Mouse (Mus musculus) c-Kit-positive CD71-positive TER-119-positive erythroid progenitor cells, embryonic 14.5 days (primary cell): ENCODE measurements around the gene Timp4.
"Not testable (repeated sequence)": the region's sequence is repeated elsewhere in the genome, so short reads cannot be mapped to it uniquely, and the experiment has no call there.

Experiments used
- DNase-seq: peaks from one replicate; pipeline ENCODE4 v3.0.0-alpha.2; 2013; ENCODE audit warnings: low spot score

The Timp4 gene

DNA sequence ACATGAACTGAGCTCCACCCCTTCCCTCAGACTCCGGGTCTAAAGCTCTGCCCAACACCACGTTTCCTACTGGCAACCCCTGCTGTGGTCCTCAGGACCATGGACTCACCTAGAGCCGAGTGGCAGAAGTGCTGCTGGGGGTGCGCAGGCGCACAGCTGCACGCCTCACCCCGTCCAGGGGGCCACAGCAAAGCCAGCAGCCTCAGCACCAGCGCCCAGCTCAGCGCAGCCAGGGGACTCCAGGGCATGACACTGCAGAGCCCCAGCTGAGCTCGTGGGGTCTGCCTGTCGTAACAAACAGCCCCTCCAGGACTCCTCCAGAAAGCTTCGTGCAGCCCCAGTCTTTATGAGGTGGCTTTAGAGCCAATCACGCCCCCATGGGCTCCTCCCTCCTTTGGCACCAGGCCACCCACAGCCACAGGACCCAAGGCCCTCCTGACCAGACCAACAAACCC lies 447 bp downstream of the Timp4 start:
- no peak for DNase-seq

DNA sequence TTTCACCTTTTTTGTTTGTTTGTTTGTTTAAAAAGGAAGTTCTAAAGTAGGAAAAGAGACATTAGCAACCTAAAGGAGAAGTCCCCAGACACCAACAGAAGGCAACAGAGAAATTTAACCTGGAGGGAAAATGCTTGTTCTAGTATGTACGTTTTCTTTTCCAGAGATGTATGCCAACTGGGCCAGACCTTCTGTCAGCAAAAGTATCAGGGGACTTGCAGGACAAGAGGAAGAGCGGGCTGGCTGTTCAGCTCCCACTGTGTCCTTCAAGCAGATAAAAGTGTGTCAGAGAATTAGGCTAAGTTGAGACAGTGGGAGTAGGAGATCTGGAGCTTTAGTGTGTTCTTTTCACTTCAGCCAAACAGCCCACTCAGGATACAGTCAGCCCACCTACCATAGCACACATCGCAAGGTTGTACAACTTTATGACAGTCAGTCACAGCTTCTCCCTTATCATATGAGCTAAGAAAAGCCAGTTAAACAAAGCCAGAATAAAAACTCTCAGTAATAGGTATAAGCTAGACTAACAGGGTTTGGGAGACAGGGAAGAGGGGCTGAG lies 6.4 kb downstream of the Timp4 start:
- DNase-seq, result no peak

DNA sequence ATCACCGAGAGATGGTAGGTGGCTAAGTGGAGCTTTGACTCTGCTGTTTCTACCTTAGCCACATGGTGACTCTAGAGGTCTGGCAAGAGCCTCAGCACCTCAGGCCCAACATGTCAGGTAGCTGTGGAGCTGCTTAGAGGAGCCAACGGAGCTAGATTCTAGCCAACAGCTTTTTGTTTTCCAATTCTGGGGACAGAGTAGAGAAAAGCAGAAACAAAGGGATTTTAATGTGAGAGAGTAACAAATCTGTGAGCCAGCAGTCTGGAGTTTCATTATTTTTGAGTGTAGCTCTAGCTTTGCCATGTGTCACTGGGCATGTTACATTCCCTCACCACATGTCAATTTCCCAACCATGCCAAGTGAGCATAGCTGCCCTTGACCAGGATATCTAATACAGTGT lies 7.8 kb downstream of the Timp4 start:
- DNase-seq, result no peak

DNA sequence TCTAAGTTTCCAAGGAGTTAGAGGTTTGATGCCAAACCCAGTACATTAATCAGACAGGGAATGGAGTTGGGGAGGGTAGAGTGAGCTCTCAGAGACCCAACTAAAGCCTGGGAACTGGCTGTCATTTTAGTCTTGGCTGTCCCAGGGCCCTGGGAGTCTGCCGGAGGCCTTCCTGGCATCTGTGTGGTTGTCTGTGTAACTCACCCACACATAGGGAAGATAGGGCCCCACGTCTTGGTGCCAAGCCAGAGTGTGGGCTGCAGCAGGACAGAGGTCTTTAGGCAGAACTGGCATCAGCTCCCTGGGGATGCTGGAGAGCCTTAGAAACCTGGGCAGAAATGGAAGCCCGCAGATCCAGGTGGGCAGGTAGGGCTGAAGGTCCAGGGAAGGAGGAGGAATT lies 10.1 kb downstream of the Timp4 start:
- no peak for DNase-seq

DNA sequence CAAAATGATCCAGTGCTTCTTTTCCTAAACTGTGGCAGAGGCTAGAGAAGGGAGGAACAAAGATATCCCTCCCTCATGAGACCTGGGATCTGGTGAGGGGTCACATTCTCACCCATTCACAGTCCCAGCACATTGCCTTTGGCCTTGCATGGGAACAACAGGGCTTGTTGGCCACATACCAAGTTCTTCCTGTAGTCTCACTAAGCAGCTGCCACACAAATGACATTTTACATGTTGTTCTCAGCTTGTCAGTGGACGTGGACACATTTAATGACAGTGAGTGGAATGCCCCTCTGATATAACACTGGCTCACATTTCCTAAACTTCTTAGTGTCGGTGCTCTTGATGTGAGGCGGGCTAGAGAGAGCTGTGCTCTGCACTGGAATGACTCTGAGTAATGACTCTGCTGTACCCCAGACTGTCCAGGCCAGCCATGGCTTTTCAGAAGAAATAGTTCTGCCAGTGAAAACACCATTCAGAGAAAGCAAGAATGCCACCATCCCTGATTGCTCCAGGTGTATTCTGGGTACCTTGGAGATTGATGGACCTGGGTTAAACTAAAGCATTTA lies 10.8 kb downstream of the Timp4 start:
- no peak for DNase-seq

DNA sequence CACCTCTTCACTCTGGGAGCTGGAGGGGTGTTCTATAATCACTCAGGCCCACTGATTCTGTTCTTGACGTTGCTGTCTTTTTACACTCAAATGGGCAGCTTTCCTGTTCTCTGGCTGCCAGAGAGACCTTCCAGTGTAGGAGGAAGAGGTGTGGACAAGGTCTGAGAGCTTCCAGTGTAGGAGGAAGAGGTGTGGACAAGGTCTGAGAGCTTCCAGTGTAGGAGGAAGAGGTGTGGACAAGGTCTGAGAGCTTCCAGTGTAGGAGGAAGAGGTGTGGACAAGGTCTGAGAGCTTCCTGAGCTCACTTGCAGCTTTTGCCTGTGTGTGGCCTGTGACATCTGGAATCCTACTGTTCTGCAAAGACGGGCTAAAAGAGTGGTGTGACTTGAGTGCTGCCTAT lies 11.6 kb downstream of the Timp4 start:
- DNase-seq, result not testable (repeated sequence)

DNA sequence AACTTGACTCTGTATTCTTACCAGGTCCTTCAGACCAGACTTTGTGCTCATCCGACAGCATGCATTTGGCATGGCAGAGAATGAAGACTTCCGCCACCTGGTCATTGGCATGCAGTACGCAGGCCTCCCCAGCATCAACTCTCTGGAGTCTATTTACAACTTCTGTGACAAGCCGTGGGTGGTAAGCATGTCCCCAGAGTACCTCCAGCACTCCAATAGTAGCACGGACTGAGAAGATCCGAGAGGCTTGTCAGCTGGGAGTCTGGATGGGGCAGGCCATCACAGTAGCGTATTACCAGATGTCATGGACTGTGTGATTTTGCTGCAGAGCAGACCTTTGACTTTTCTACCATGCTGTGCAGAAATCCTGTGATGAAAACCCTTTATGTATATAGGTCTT lies 12.7 kb downstream of the Timp4 start:
- DNase-seq, result no peak

DNA sequence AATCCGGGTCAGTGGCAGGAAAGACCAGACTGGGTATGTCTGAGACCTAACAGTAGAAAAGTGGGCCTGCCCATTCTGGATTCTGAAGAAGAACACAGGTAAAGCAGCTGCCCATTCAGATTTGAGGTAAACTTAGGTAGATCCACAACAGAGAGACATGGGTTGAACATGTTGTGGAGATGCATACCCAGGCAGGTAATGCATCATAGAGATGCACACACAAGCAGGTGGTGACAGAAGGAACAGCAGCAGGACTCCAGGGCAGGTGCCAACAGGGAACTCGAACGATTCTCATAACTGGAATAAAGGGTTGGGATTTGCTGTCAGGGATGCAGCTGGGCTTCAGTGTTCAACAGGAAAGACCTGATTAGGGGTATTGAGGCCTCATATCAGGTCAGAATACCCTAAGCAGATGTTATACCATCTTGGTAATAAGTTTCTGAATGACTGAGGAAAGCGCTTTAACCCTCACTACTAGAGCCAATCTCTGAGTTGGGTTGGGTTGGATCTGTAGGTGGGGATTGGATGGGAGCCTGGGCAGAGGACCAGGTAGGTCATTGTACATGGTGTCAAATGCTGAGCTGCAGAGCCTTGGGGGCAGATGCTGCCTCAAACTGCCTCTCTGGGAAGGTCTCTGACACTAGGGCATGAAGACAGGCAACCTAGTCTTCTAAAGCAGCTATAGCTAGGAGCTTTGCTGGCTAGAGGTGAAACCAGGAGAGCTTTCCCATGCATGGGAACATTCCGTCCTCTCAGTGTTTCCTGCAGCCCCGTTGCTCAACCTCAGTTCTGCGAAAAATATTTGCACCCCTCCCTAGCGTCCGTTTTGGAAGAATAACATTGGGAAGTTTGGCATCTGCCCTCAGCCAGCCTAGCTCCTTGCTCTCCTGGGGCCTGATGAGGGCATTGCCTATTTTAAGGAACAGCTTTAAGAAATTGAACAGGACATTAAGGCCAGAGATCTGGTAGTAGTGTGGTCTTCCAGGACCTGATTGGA lies 13.7 kb downstream of the Timp4 start:
- no peak for DNase-seq

DNA sequence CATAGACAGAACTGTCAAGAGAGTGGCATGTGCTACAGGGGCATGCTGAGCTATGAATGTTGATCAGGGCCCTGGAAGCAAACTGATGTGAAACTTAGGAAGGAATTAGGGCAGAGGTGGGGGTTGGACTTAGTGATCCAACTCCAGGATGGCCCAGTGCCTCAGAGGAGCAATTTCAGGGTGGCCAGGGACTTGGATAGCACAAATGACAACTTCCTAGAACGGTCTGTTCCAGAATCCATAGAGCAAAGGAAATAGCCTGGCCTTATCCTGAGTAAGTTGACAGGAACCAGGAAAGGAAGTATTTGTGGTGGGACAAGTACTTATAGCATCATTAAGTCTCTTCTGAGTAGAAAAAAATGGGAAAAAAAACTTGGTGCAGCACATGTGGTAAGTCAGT lies 19.4 kb downstream of the Timp4 start:
- no peak for DNase-seq

DNA sequence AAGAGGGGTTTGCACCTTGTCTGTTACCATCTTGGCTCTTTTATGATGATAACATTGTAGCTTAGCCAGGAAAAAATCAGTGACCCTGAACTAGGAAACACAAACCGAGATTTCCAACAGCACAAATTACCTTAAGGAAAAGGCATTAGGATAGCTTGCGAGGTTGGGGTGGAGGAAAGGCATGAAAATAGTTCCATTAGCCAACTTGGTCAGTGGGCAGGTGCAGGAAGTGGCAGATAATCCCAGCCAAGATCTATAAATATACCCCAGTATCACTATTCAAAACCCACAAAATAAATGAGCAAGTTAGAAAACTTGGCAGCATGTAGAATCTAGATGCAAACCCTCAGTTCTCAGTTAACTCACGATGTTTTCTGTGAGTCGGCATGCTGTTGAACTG lies 20.2 kb downstream of the Timp4 start:
- no peak for DNase-seq

DNA sequence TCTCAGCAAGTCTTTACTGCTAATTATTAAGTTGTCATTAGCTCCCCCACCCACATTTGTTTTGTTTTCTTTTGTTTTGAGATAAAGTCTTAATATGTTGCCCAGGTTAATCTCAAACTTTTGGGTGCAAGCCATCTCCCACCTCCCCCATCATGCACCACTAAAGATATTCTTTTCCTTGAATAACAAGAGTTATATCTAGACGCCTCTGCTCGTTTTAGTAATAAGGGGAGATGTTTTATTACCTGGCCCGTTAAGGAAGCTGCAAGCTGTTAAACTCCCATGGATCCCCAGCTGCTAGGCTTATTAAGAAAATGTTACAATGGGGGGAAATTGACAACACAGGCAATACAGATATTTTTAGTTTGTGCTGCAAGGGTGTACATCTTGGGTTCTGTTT lies 21.4 kb downstream of the Timp4 start:
- no peak for DNase-seq

DNA sequence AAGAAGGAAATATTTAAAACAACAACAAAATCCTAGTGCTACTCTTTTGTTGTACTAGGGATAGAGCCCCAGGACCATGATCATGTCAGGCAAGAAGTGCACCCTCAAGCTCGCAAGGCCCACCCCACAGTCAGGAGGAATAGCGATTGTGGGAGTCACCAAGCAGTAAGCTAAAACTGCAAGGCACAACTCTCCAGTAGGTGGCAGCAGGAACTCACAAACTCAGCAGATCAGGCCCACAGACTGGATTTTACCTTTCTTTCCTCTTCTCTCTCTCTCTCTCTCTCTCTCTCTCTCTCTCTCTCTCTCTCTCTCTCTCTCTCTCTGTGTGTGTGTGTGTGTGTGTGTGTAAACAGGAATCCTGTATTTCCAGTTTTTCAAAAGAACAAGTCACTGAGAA lies 24.5 kb downstream of the Timp4 start:
- DNase-seq, result peak; percentile 27

DNA sequence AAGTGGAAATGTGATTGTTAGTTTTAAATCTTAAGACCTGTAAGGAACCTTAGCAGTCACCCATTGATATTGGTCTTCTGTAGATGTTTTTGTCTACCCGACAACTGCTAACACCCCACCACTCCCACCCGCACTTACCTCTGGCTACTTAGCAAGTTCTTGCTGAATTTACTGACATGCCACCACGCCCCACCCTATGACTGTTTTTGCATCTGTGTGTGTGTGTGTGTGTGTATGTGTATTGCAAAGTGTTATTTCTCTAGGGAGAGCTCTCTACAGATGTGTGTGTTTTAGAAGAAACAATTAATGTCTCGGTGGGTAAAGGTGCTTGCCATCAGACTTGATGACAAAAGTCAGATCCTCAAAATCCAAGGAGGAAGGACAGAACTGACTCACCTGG lies 25.0 kb downstream of the Timp4 start, which contains the start of gene Gm17482:
Gm17482 (plus strand) TSS at position 301 of the 400 bp plus-strand sequence.
- no peak for DNase-seq

DNA sequence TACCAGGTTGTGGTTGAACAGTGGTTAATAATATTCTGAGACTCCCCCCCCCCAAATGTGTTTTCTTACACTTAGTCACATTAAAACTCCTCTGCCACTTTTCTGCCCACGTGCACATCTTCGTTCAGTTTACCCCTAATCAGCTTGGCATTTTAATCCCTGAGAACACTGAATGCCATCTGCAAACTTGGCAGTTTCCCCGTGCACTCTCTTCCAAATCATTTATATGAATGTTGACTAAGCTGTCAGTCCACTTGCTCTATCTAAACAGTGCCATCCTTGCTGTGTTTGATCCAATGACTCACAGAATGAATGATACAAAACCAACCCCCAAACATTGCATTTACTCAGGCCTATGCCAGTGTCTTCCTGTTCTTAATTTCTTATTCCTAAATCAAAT lies 26.5 kb downstream of the Timp4 start:
- DNase-seq, result no peak

DNA sequence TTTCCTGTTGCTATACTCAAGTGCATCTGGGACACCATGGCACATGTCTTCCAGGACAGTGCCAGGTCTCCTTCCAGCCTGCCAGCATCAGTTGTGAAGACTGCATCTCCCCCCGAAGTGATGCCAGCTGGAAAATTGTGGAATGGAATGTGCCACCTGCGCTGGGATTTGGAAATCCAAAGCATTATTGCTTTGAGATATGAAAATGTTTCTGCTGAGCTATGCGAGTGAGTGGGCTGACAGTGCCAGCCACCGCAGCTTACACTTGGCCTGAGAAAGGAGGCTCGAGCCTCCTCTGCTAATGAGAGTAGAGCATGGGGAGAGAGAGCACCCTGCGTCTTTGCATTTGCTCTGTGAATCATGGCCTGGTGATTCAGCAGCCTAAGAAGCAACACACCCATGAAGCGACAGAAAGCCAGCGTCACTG lies 30.8 kb downstream of the Timp4 start:
- DNase-seq, result no peak

DNA sequence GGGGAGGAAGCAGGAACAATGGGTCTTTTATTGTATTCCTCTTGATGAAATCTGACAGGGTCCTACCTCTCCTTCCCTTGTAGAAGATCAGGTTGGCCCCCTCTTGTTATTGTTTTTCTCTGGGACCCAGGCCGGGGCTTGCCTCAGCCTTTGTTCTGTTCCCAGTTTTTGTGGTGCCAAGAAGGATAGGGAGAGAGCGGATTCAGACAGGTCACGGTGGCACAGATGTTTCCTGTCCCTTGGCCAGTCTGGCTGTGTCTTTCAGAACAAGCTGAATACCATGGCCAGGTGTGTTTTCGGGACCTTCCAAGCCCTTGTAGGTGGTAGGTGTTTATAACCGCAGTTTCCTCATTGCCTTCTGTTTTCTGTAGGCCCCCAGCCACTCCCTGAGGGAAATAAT lies 38.9 kb downstream of the Timp4 start:
- DNase-seq, result no peak

DNA sequence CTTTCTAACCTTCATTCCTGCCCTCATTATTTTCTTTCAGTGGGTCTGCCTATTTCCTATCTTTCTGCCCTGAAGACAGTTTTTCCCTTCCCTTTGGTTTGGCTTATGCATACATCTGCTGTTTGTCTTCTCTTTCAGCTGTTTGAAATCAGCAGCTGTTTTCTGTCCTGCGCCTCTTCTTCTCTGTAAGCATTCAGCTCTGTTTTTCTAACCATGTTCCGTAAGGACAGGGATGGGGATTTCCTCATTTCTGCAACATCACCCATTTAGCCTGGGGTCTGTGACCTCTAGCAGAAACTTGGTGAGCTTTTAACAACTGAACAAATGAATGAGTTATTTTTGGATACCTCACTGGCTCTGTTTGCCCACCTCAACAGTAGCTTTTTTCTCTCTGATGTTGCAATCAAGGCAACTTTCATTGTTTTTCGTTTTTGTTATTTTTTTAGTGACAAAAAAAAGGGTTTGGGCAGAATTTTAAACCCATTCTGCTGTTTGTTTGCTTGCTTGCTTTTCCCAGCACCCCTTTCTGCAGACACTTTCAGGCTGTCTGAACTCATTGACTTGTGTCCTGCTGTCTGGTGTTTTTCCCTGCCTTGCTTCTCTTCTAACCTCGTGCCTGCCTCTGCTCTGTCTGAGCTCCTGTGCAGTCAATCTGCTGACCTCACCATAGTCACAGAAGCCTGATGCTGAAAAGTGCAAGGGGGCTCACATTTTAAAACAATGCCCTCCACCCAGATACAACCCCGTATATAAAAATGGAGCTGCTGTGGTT lies 39.7 kb downstream of the Timp4 start:
- no peak for DNase-seq

DNA sequence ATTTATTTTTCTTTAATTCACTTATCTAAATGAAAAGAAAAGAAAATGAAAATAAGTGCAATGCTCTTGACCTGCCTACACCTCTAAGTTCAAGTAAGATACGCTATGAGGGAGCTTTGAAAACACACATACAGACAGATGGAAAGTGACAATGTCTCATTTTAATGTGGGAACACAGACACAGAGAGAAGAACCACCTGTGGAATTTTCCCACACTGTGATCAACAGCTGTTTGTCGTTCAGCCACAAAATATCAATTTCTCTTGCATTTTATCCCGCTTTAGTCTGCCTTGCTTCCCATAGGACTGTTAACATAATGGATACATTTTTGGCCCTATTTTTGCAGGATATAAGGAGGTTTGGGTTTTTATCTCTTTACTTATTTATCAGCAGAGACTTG lies 41.2 kb downstream of the Timp4 start:
- DNase-seq, result no peak

DNA sequence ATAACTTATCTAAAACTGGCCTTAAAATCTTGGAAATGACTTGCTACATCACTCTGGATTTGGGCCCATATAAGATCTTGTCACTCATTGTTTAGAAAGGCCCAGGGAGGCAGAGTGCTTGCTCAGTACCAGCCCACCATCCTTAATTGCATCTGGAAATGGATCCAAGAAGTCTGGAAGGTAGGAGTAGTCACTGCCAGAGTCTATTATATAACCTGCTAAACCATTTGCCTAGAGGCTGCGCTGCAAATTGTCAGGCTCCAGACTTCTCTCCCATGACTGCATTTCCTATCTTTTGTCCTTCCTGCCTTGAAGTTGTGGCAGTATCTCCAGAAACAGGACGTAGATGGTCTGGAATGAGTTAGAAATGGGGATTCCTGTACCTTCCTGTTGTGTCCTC lies 41.8 kb downstream of the Timp4 start:
- no peak for DNase-seq

DNA sequence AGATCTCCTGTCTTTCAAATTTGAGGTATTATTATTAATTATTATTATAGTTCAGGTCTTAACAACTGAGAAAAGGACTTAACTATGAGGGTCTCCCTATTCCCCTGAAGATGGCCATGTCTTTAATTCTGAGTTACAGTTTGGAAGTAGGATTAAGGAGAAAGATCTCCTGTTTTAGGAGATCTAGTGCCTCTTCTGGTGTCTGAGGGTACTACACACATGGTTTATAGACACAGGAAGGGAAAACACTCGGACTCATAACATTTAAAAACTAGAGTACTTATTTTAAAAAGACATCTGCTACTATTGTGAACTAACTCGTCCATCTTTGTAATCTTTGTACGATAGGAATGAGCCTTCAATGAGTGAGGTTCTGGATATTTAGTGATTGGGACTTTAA lies 49.0 kb downstream of the Timp4 start:
- no peak for DNase-seq

DNA sequence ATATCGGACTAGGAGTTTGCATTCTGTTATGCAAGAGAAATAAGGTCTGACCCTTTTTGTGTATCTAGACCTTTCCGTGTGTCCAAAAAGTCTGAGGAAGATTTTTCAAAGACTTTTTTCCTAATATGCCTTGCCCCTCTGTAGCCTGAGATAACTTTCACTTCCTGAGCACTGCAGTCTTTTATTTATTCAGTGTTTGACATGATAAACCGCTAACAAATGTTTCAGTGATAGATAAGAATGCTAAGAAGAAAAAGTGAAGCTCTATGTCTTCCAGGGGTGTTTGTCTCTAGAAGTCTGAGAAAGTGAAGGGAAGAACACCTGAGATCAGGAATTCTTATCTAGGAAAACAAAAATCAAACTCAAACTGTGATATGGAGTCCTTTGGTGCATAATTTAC lies 51.3 kb downstream of the Timp4 start:
- no peak for DNase-seq
